Mouse (Mus musculus): ENCODE data around the gene Ccsap.

- no peak for TF ChIP-seq E2F4 (IDR thresholded peaks at IDR 0.05; ENCODE audit: insufficient read depth)
- peak; percentile 89 for TF ChIP-seq POLR2A (IDR thresholded peaks at IDR 0.05; ENCODE audit: insufficient read length, low read depth)
- peak; percentile 94 for TF ChIP-seq POLR2AphosphoS2 (IDR thresholded peaks at IDR 0.05; ENCODE audit: insufficient read length, low read depth)
- TF ChIP-seq USF1 (IDR thresholded peaks at IDR 0.05; ENCODE audit: low read depth), result peak; percentile 19
- TF ChIP-seq REST (IDR thresholded peaks at IDR 0.05; ENCODE audit: insufficient read depth, insufficient read length), result no peak
- TF ChIP-seq MYOD1 (IDR thresholded peaks at IDR 0.05; ENCODE audit: control insufficient read depth in 1 of 3, insufficient read length in 2 of 3, low read depth in 2 of 3), result peak in 1 of 3 experiments; percentile 2
- no peak for TF ChIP-seq MAX (IDR thresholded peaks at IDR 0.05; ENCODE audit: low read depth)
- no peak for TF ChIP-seq CEBPB (IDR thresholded peaks at IDR 0.05; ENCODE audit: insufficient read depth, poor library complexity, severe bottlenecking)
- TF ChIP-seq SRF (IDR thresholded peaks at IDR 0.05; ENCODE audit: control insufficient read depth, insufficient read length, low read depth), result no peak
These were observed 32.0 kb upstream of the Ccsap start for GRCm38 (mm10) chr8:123891883-123892585.

All from myocyte (in vitro differentiated cells).